Mouse (Mus musculus) right cerebral cortex, postnatal 25 days (tissue): ENCODE data around the gene Mical2.

Experiments
- DNase-seq: peaks from one replicate; pipeline ENCODE4 v3.0.0; 2022

Mical2 gene

GRCm38 (mm10) chr7:112283606-112284310 is 58.1 kb downstream of the Mical2 start:
- no peak for DNase-seq

GRCm38 (mm10) chr7:112285573-112285972 is 59.9 kb downstream of the Mical2 start:
- no peak for DNase-seq

- no peak for DNase-seq
These were observed 62.9 kb downstream of the Mical2 start for GRCm38 (mm10) chr7:112288352-112289107.

GRCm38 (mm10) chr7:112289514-112289913 is 63.9 kb downstream of the Mical2 start:
- no peak for DNase-seq

GRCm38 (mm10) chr7:112289990-112290389 is 64.3 kb downstream of the Mical2 start:
- DNase-seq = no peak

GRCm38 (mm10) chr7:112293456-112294104 is 67.9 kb downstream of the Mical2 start:
- DNase-seq = no peak

- no peak for DNase-seq
These were observed 70.0 kb downstream of the Mical2 start for GRCm38 (mm10) chr7:112295426-112296221.

- peak; percentile 55 for DNase-seq
These were observed 72.4 kb downstream of the Mical2 start for GRCm38 (mm10) chr7:112298032-112298431.

GRCm38 (mm10) chr7:112298871-112299422 is 73.3 kb downstream of the Mical2 start:
- DNase-seq = no peak

GRCm38 (mm10) chr7:112299521-112300096 is 74.0 kb downstream of the Mical2 start:
- DNase-seq = no peak

- no peak for DNase-seq
These were observed 74.5 kb downstream of the Mical2 start for GRCm38 (mm10) chr7:112300141-112300540.

GRCm38 (mm10) chr7:112301052-112301451 is 75.4 kb downstream of the Mical2 start:
- DNase-seq = no peak

GRCm38 (mm10) chr7:112304382-112304781 is 78.7 kb downstream of the Mical2 start:
- no peak for DNase-seq

GRCm38 (mm10) chr7:112309289-112310016 is 83.8 kb downstream of the Mical2 start:
- DNase-seq = no peak

- DNase-seq = no peak
These were observed 84.3 kb downstream of the Mical2 start for GRCm38 (mm10) chr7:112310017-112310360.

- no peak for DNase-seq
These were observed 87.6 kb downstream of the Mical2 start for GRCm38 (mm10) chr7:112313211-112313610.

- DNase-seq = peak; percentile 2
These were observed 88.0 kb downstream of the Mical2 start for GRCm38 (mm10) chr7:112313670-112314069.

GRCm38 (mm10) chr7:112316239-112316638 is 90.6 kb downstream of the Mical2 start:
- DNase-seq = peak; percentile 78

GRCm38 (mm10) chr7:112317491-112317890 is 91.8 kb downstream of the Mical2 start:
- no peak for DNase-seq

GRCm38 (mm10) chr7:112318306-112318705 is 92.7 kb downstream of the Mical2 start:
- DNase-seq = no peak

- no peak for DNase-seq
These were observed 93.8 kb downstream of the Mical2 start for GRCm38 (mm10) chr7:112319419-112319818.
